Mouse (Mus musculus): Measurements from ENCODE around the gene Cd82.

DNA sequence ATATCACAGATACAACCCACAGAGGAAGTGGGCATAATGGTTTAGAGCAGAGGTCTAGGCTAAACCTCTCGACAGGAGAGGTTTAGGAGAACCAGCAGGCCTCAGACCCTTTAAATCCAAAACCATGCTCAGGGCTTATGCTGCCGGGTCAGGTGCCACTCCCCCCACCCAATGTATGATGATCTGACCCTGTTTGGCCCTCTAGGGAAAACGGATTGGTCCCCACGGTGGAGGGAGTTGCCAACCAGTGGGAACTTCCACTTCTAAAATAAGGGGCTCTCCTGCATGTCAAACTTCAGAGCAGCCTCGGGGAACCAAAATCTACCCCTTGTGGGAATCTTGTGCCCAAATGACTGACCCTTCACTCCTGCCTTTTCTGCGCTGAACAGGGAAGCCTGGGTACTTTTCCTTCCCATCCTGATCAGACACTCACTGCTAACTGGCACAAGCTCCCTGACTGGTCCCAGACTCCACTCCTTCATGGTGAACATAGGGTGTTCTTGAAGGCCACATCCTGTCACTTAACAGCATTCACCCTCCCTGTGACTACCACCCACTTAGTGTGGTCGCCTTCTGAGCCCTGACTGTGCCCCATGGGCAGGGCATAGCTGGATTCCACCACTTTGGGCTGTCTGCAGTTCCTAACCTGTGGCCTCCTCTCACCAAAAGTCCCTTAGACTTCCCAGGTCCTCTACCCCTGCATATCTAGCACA, 3.6 kb downstream of the Cd82 start:
- no peak for TF ChIP-seq POLR2A (IDR thresholded peaks at IDR 0.05; ENCODE audit: low read depth, low read length)
- TF ChIP-seq CTCF (IDR thresholded peaks at IDR 0.05; ENCODE audit: extremely low read depth, insufficient read length, insufficient replicate concordance, low read depth, low read length) = no peak
